Mouse (Mus musculus): ENCODE results near the gene Notum. TPM values are rescaled to one million over a fixed set of nuclear protein-coding genes. Genes with fewer than 3 reads are reported as not detected.

Notum gene
- polyA plus RNA-seq, 1 experiment from 2014 or later: 0.40 TPM

- Histone ChIP-seq H3K4me3 (replicated peaks) (no peak overlapping the region), H3K27me3 (no peaks in the 10 kb centered on the region), H3K4me2 (no peak overlapping the region), H3K9me3 (replicated peaks) (no peaks in the 10 kb centered on the region), H3K4me1 (replicated peaks) (no peaks in the 10 kb centered on the region; the same call in 1 of the 2 replicates), H3K27ac (replicated peaks) (no peak overlapping the region), H3K9ac (no peak overlapping the region), H3K36me3 (replicated peaks) (peaks cover 25% of the 10 kb centered on the region)
- no peak for ATAC-seq (ENCODE audit: insufficient read depth)
- 58% methylated on average over 4 of the region's 4 CpGs for WGBS (ENCODE audit: insufficient replicate concordance)
Measured at GRCm38 (mm10) chr11:120695184-120695583, 34.2 kb upstream of the Notum start.

GRCm38 (mm10) chr11:120693461-120693860 lies 32.5 kb upstream of the Notum start:
- H3K9ac ChIP-seq: no peak overlapping the region
- no peak overlapping the region for H3K4me2 ChIP-seq
- no peak overlapping the region for H3K4me3 ChIP-seq (replicated peaks)
- no peaks in the 10 kb centered on the region; the same call in 1 of the 2 replicates for H3K4me1 ChIP-seq (replicated peaks)
- H3K36me3 ChIP-seq (replicated peaks): peaks cover 37% of the 10 kb centered on the region
- no peaks in the 10 kb centered on the region for H3K9me3 ChIP-seq (replicated peaks)
- H3K27ac ChIP-seq (replicated peaks): no peak overlapping the region
- no peak for ATAC-seq (ENCODE audit: insufficient read depth)
- no peaks in the 10 kb centered on the region for H3K27me3 ChIP-seq
- 66% methylated on average over 3 of the region's 3 CpGs for WGBS (ENCODE audit: insufficient replicate concordance)

GRCm38 (mm10) chr11:120692471-120693011 lies 31.6 kb upstream of the Notum start:
- Histone ChIP-seq H3K9ac (no peak overlapping the region), H3K27ac (replicated peaks) (no peak overlapping the region), H3K27me3 (no peaks in the 10 kb centered on the region), H3K4me2 (no peak overlapping the region), H3K4me1 (replicated peaks) (no peaks in the 10 kb centered on the region; the same call in 1 of the 2 replicates), H3K4me3 (replicated peaks) (no peak overlapping the region), H3K36me3 (replicated peaks) (peaks cover 41% of the 10 kb centered on the region), H3K9me3 (replicated peaks) (no peaks in the 10 kb centered on the region)
- ATAC-seq (ENCODE audit: insufficient read depth): no peak
- WGBS (ENCODE audit: insufficient replicate concordance): 87% methylated on average over 4 of the region's 4 CpGs

GRCm38 (mm10) chr11:120689365-120689764 lies 28.4 kb upstream of the Notum start:
- no peak overlapping the region for H3K4me3 ChIP-seq (replicated peaks)
- no peak for ATAC-seq (ENCODE audit: insufficient read depth)
- H3K27ac ChIP-seq (replicated peaks): no peak overlapping the region
- peaks cover 38% of the 10 kb centered on the region for H3K36me3 ChIP-seq (replicated peaks)
- no peak overlapping the region for H3K9ac ChIP-seq
- no peaks in the 10 kb centered on the region for H3K27me3 ChIP-seq
- no peak overlapping the region for H3K4me2 ChIP-seq
- H3K4me1 ChIP-seq (replicated peaks): peaks cover 4% of the 10 kb centered on the region; the same call in 1 of the 2 replicates
- H3K9me3 ChIP-seq (replicated peaks): no peaks in the 10 kb centered on the region
- WGBS (ENCODE audit: insufficient replicate concordance): 41% methylated on average over 3 of the region's 3 CpGs

GRCm38 (mm10) chr11:120686650-120687272 lies 25.8 kb upstream of the Notum start:
- no peak for ATAC-seq (ENCODE audit: insufficient read depth)
- peaks cover 35% of the 10 kb centered on the region for H3K36me3 ChIP-seq (replicated peaks)
- no peak overlapping the region for H3K27ac ChIP-seq (replicated peaks)
- WGBS (ENCODE audit: insufficient replicate concordance): 79% methylated on average over 20 of the region's 20 CpGs
- H3K4me1 ChIP-seq (replicated peaks): 0 out of 2 replicates have a peak, but pooled peaks cover 4% of the 10 kb centered on the region
- no peak overlapping the region for H3K9ac ChIP-seq
- no peaks in the 10 kb centered on the region for H3K27me3 ChIP-seq
- H3K9me3 ChIP-seq (replicated peaks): no peaks in the 10 kb centered on the region
- H3K4me3 ChIP-seq (replicated peaks): no peak overlapping the region
- no peak overlapping the region for H3K4me2 ChIP-seq

GRCm38 (mm10) chr11:120684660-120685059 lies 23.7 kb upstream of the Notum start:
- H3K36me3 ChIP-seq (replicated peaks): peaks cover 42% of the 10 kb centered on the region
- WGBS (ENCODE audit: insufficient replicate concordance): 61% methylated on average over 2 of the region's 2 CpGs
- ATAC-seq (ENCODE audit: insufficient read depth): no peak
- no peak overlapping the region for H3K4me2 ChIP-seq
- H3K27ac ChIP-seq (replicated peaks): no peak overlapping the region
- no peak overlapping the region for H3K9ac ChIP-seq
- no peaks in the 10 kb centered on the region for H3K27me3 ChIP-seq
- 0 out of 2 replicates have a peak, but pooled peaks cover 4% of the 10 kb centered on the region for H3K4me1 ChIP-seq (replicated peaks)
- no peak overlapping the region for H3K4me3 ChIP-seq (replicated peaks)
- no peaks in the 10 kb centered on the region for H3K9me3 ChIP-seq (replicated peaks)

GRCm38 (mm10) chr11:120684086-120684485 lies 23.1 kb upstream of the Notum start:
- ATAC-seq (ENCODE audit: insufficient read depth): no peak
- Histone ChIP-seq H3K4me1 (replicated peaks) (0 out of 2 replicates have a peak, but pooled peaks cover 4% of the 10 kb centered on the region), H3K27ac (replicated peaks) (no peak overlapping the region), H3K4me2 (no peak overlapping the region), H3K9ac (no peak overlapping the region), H3K36me3 (replicated peaks) (peaks cover 42% of the 10 kb centered on the region), H3K27me3 (no peaks in the 10 kb centered on the region), H3K4me3 (replicated peaks) (no peak overlapping the region), H3K9me3 (replicated peaks) (no peaks in the 10 kb centered on the region)
- 70% methylated on average over 2 of the region's 2 CpGs for WGBS (ENCODE audit: insufficient replicate concordance)

GRCm38 (mm10) chr11:120683536-120683935 lies 22.6 kb upstream of the Notum start:
- H3K9me3 ChIP-seq (replicated peaks): no peaks in the 10 kb centered on the region
- 64% methylated on average over 3 of the region's 3 CpGs for WGBS (ENCODE audit: insufficient replicate concordance)
- no peak for ATAC-seq (ENCODE audit: insufficient read depth)
- no peak overlapping the region for H3K9ac ChIP-seq
- H3K27ac ChIP-seq (replicated peaks): no peak overlapping the region
- H3K27me3 ChIP-seq: no peaks in the 10 kb centered on the region
- H3K36me3 ChIP-seq (replicated peaks): peaks cover 41% of the 10 kb centered on the region
- 0 out of 2 replicates have a peak, but pooled peaks cover 4% of the 10 kb centered on the region for H3K4me1 ChIP-seq (replicated peaks)
- H3K4me2 ChIP-seq: no peak overlapping the region
- H3K4me3 ChIP-seq (replicated peaks): no peak overlapping the region

DNA sequence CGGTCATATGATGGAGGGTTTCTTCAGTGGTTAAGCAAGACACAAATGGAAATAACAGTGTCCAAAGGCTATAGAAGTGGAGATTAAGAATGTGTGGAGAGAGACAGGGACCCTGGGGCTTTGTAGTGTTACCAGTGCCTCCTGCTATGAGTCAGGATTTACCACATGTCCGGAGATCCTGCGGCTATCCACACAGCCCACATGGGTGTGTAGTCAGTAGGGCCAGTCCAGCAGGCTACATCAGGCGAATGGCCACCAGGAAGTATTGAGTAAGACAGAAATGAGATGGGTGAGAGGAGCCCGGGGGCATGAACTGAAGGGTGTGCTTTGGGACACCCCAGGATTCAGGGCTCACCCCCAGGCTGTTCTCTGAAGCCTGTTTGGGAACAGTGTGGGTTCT lies 21.7 kb upstream of the Notum start:
- ATAC-seq (ENCODE audit: insufficient read depth): no peak
- WGBS (ENCODE audit: insufficient replicate concordance): 82% methylated on average over 5 of the region's 5 CpGs
- Histone ChIP-seq H3K4me2 (no peak overlapping the region), H3K9me3 (replicated peaks) (no peaks in the 10 kb centered on the region), H3K27ac (replicated peaks) (no peak overlapping the region), H3K9ac (no peak overlapping the region), H3K4me1 (replicated peaks) (0 out of 2 replicates have a peak, but pooled peaks cover 4% of the 10 kb centered on the region), H3K27me3 (no peaks in the 10 kb centered on the region), H3K4me3 (replicated peaks) (no peak overlapping the region), H3K36me3 (replicated peaks) (peaks cover 46% of the 10 kb centered on the region)

GRCm38 (mm10) chr11:120679909-120680308 lies 18.9 kb upstream of the Notum start:
- Histone ChIP-seq H3K4me3 (replicated peaks) (no peak overlapping the region), H3K27me3 (no peaks in the 10 kb centered on the region), H3K36me3 (replicated peaks) (peaks cover 43% of the 10 kb centered on the region), H3K4me1 (replicated peaks) (peaks cover 19% of the 10 kb centered on the region), H3K9me3 (replicated peaks) (no peaks in the 10 kb centered on the region), H3K9ac (no peak overlapping the region), H3K27ac (replicated peaks) (no peak overlapping the region), H3K4me2 (no peak overlapping the region)
- 66% methylated on average over 3 of the region's 3 CpGs for WGBS (ENCODE audit: insufficient replicate concordance)
- no peak for ATAC-seq (ENCODE audit: insufficient read depth)

DNA sequence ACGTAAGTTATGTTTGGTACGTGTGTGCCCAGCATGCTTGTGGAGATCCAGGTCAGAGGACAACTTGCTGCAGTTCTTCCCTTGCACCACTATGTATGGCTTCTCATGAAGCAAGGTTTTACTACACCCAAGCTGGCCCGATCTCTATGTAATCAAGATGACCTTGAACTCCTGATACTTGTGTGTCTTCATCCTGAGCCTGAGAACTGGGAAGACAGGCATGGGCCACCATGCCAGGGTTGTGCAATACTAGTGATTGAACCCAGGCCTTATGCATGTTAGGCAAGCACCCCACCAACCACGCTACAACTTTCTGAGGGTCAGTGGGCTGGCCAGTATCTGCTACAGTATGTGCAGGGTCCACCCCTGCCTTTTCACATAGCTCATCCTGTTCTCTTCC lies 16.0 kb upstream of the Notum start:
- H3K9me3 ChIP-seq (replicated peaks): no peaks in the 10 kb centered on the region
- H3K4me2 ChIP-seq: no peak overlapping the region
- H3K27ac ChIP-seq (replicated peaks): no peak overlapping the region; the same call in 1 of the 2 replicates
- WGBS (ENCODE audit: insufficient replicate concordance): 75% methylated on average over 4 of the region's 4 CpGs
- ATAC-seq (ENCODE audit: insufficient read depth): no peak
- H3K36me3 ChIP-seq (replicated peaks): peaks cover 43% of the 10 kb centered on the region
- H3K9ac ChIP-seq: no peak overlapping the region
- peaks cover 42% of the 10 kb centered on the region for H3K4me1 ChIP-seq (replicated peaks)
- H3K27me3 ChIP-seq: no peaks in the 10 kb centered on the region
- H3K4me3 ChIP-seq (replicated peaks): no peak overlapping the region
